Mouse (Mus musculus): ENCODE measurements at regions not wholly inside any gene's neighbourhood (a gene's known extent, or its start where the extent isn't known, plus 50 kb on each side); places are given as distances from the start of the nearest gene placed in this dataset.
"Not testable (repeated sequence)": the region's sequence is repeated elsewhere in the genome, so short reads cannot be mapped to it uniquely, and the experiment has no call there.

GRCm38 (mm10) chrX:130525770-130526169, 776.2 kb downstream of the Diaph2 start:
- DNase-seq (ENCODE audit: low read depth) = no peak

- peak; percentile 26 for DNase-seq (ENCODE audit: low read depth)
Measured at GRCm38 (mm10) chrX:130533171-130534156, 783.9 kb downstream of the Diaph2 start.

- not testable (repeated sequence) for DNase-seq (ENCODE audit: low read depth)
Measured at GRCm38 (mm10) chrX:130538771-130539170, 789.2 kb downstream of the Diaph2 start.

GRCm38 (mm10) chrX:130548001-130548400, 798.5 kb downstream of the Diaph2 start:
- DNase-seq (ENCODE audit: low read depth) = no peak

- no peak for DNase-seq (ENCODE audit: low read depth)
Measured at GRCm38 (mm10) chrX:130549275-130549674, 799.7 kb downstream of the Diaph2 start.

- DNase-seq (ENCODE audit: low read depth) = no peak
Measured at GRCm38 (mm10) chrX:130549925-130550324, 800.4 kb downstream of the Diaph2 start.

- no peak for DNase-seq (ENCODE audit: low read depth)
Measured at GRCm38 (mm10) chrX:130557251-130557650, 807.7 kb downstream of the Diaph2 start.

GRCm38 (mm10) chrX:130577706-130578105, 828.2 kb downstream of the Diaph2 start:
- no peak for DNase-seq (ENCODE audit: low read depth)

- no peak for DNase-seq (ENCODE audit: low read depth)
Measured at GRCm38 (mm10) chrX:130596631-130597030, 847.1 kb downstream of the Diaph2 start.

- no peak for DNase-seq (ENCODE audit: low read depth)
Measured at GRCm38 (mm10) chrX:130601911-130602310, 852.4 kb downstream of the Diaph2 start.

- DNase-seq (ENCODE audit: low read depth) = no peak
Measured at GRCm38 (mm10) chrX:130638513-130638912, 889.0 kb downstream of the Diaph2 start.

GRCm38 (mm10) chrX:130655815-130656214, 906.3 kb downstream of the Diaph2 start:
- DNase-seq (ENCODE audit: low read depth) = no peak

- no peak for DNase-seq (ENCODE audit: low read depth)
Measured at GRCm38 (mm10) chrX:130684381-130684780, 934.8 kb downstream of the Diaph2 start.

GRCm38 (mm10) chrX:130708929-130709328, 959.4 kb downstream of the Diaph2 start:
- DNase-seq (ENCODE audit: low read depth) = no peak

- not testable (repeated sequence) for DNase-seq (ENCODE audit: low read depth)
Measured at GRCm38 (mm10) chrX:130744132-130744531, 994.6 kb downstream of the Diaph2 start.
